Mouse (Mus musculus) ES-E14 (cell line): Measurements from ENCODE around the gene Gm12394.

Source experiments
- HCFC1 ChIP-seq: IDR thresholded peaks from 2 replicates; pipeline ENCODE4 v1.6.1; 2012; ENCODE audit warnings: low read length, inconsistent platforms, borderline replicate concordance; ENCODE audit not compliant: insufficient read depth
- ZC3H11A ChIP-seq: IDR thresholded peaks from 2 replicates; pipeline ENCODE4 v1.6.1; 2012; ENCODE audit warnings: low read depth, mild to moderate bottlenecking, inconsistent platforms, low read length, borderline replicate concordance
- ZNF384 ChIP-seq: IDR thresholded peaks from 2 replicates; pipeline ENCODE4 v1.6.1; 2012; ENCODE audit warnings: low read depth, low read length, inconsistent platforms

DNA sequence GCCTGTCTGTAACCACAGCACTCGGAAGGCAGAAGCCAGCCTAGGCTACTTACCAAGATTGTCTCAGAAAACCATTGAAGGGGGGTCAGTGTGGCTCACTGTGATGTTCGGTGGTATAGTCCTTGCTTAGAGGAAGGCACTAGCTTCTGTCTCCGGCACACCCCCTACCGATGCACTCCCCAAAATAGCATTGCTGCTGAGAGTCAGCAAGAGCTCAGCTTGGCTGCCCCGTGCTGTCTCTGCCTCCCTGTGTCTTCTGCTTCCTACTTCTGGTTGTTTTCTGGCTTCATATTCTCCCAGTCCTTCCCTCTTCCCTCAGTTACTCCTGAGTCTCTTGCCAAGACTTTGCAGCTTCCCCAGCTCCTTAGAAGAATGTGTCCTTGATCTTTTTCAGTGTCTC, 44.3 kb upstream of the Gm12394 start:
- TF ChIP-seq ZNF384 (no peak), HCFC1 (no peak), ZC3H11A (no peak)
